Mouse (Mus musculus) small intestine, adult 2 months (tissue): Measurements from ENCODE around the gene AI481877.

Experiments
- CTCF ChIP-seq: fragments of 200-500 bp; IDR thresholded peaks from 2 replicates; pipeline ENCODE4 v1.5.1; 2012; ENCODE audit warnings: low read depth, mild to moderate bottlenecking, control low read depth, inconsistent platforms, low read length, moderate library complexity, mixed read lengths; ENCODE audit not compliant: insufficient replicate concordance, insufficient read length; ENCODE audit errors: extremely low read depth
- POLR2A ChIP-seq: fragments of 200-500 bp; IDR thresholded peaks from 2 replicates; pipeline ENCODE4 v1.6.1; 2012; ENCODE audit warnings: low read depth, mild to moderate bottlenecking, control low read depth, inconsistent platforms, low read length, moderate library complexity

DNA sequence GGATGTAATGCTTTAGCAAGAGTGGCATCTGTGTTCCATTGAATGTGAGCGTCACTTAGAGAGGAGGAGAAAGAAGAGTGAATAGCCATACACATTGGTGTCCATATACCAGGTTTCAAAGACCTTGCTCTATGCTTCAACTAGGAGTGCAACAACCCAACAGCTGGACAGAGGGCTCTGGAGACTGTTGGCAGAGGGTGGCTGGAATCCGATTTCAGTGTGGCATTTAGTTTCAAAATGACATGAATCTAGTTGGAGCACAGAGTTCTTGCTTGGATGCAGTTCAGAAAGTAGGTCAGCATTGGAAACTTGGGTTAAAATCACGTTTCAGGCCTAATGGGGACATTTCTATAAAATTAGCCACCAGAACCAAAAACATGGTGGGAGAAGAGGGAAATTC lies 123.6 kb downstream of the AI481877 start:
- TF ChIP-seq CTCF (no peak), POLR2A (no peak)
